Mouse (Mus musculus): ENCODE results near the gene Tnk2.

GRCm38 (mm10) chr16:32665851-32666665, 22.4 kb downstream of the Tnk2 start:
- TF ChIP-seq CTCF (IDR thresholded peaks at IDR 0.05; ENCODE audit: extremely low read depth, insufficient read depth, low read length) (no peak), POLR2A (IDR thresholded peaks at IDR 0.05; ENCODE audit: extremely low read depth, insufficient read depth, low read length) (no peak)

Measured in cortical plate, adult 2 months (tissue).